Mouse (Mus musculus) testis, postnatal 14 days (tissue): ENCODE measurements at regions not wholly inside any gene's neighbourhood (a gene's known extent, or its start where the extent isn't known, plus 50 kb on each side); places are given as distances from the start of the nearest gene placed in this dataset.
A peak's percentile ranks its signal among the peaks of the same experiment; 100 is the strongest.

Experiments used
- DNase-seq: peaks from one replicate; pipeline ENCODE4 v3.0.0; 2021; ENCODE audit warnings: low spot score

- no peak for DNase-seq
Measured at GRCm38 (mm10) chr3:39925436-39925835, 605.6 kb upstream of the Intu start.

GRCm38 (mm10) chr3:39928421-39928820 is 602.7 kb upstream of the Intu start:
- no peak for DNase-seq

- no peak for DNase-seq
Measured at GRCm38 (mm10) chr3:39933372-39933771, 597.7 kb upstream of the Intu start.

GRCm38 (mm10) chr3:39937719-39938278 is 593.3 kb upstream of the Intu start:
- no peak for DNase-seq

- DNase-seq: peak; percentile 5
Measured at GRCm38 (mm10) chr3:39944581-39944980, 586.5 kb upstream of the Intu start.

GRCm38 (mm10) chr3:39952103-39952502 is 579.0 kb upstream of the Intu start:
- DNase-seq: no peak

GRCm38 (mm10) chr3:39952556-39952955 is 578.5 kb upstream of the Intu start:
- no peak for DNase-seq

GRCm38 (mm10) chr3:39961836-39962640 is 569.0 kb upstream of the Intu start:
- DNase-seq: no peak

- no peak for DNase-seq
Measured at GRCm38 (mm10) chr3:39965431-39965830, 565.7 kb upstream of the Intu start.

- no peak for DNase-seq
Measured at GRCm38 (mm10) chr3:39966390-39966789, 564.7 kb upstream of the Intu start.

GRCm38 (mm10) chr3:39976937-39977336 is 554.1 kb upstream of the Intu start:
- no peak for DNase-seq

- DNase-seq: no peak
Measured at GRCm38 (mm10) chr3:39978916-39979679, 552.0 kb upstream of the Intu start.

- DNase-seq: no peak
Measured at GRCm38 (mm10) chr3:39982656-39983055, 548.4 kb upstream of the Intu start.

GRCm38 (mm10) chr3:39987710-39988109 is 543.4 kb upstream of the Intu start:
- no peak for DNase-seq

GRCm38 (mm10) chr3:39998628-39999027 is 532.5 kb upstream of the Intu start:
- peak; percentile 29 for DNase-seq

- DNase-seq: no peak
Measured at GRCm38 (mm10) chr3:39999846-40000245, 531.2 kb upstream of the Intu start.

GRCm38 (mm10) chr3:40002838-40003237 is 528.2 kb upstream of the Intu start:
- no peak for DNase-seq

- DNase-seq: no peak
Measured at GRCm38 (mm10) chr3:40010051-40010450, 521.0 kb upstream of the Intu start.

- DNase-seq: no peak
Measured at GRCm38 (mm10) chr3:40021682-40022081, 509.4 kb upstream of the Intu start.

GRCm38 (mm10) chr3:40027713-40028112 is 503.4 kb upstream of the Intu start:
- no peak for DNase-seq

- no peak for DNase-seq
Measured at GRCm38 (mm10) chr3:40036177-40036576, 494.9 kb upstream of the Intu start.

- no peak for DNase-seq
Measured at GRCm38 (mm10) chr3:40049721-40050120, 481.4 kb upstream of the Intu start.

GRCm38 (mm10) chr3:40058281-40058680 is 472.8 kb upstream of the Intu start:
- no peak for DNase-seq
